Mouse (Mus musculus) embryonic facial prominence, embryonic 13.5 days (tissue): ENCODE results near the gene Sapcd2. TPM values are rescaled to one million over a fixed set of nuclear protein-coding genes. Genes with fewer than 3 reads are reported as not detected.

Experiments
- ATAC-seq: fragments of 200-750 bp; cut with Nextera tagmentation; 2 replicates; pipeline ENCODE4 v1.8.0; 2017; ENCODE audit warnings: low read depth; ENCODE audit not compliant: insufficient number of reproducible peaks, insufficient read depth, low FRiP score, low TSS enrichment
- H3K27ac ChIP-seq: fragments of 300-500 bp; sonication (generic); 2 replicates; pipeline ENCODE4 v1.5.1; 2015; ENCODE audit warnings: moderate library complexity, mild to moderate bottlenecking, inconsistent platforms
- H3K27me3 ChIP-seq: fragments of 300-500 bp; sonication (generic); 2 replicates; pipeline ENCODE4 v1.6.1; 2015; ENCODE audit warnings: mild to moderate bottlenecking, inconsistent platforms
- H3K36me3 ChIP-seq: fragments of 300-500 bp; sonication (generic); 2 replicates; pipeline ENCODE4 v1.6.1; 2015; ENCODE audit warnings: mild to moderate bottlenecking, inconsistent platforms
- H3K4me1 ChIP-seq: fragments of 300-500 bp; sonication (generic); 2 replicates; pipeline ENCODE4 v1.6.1; 2015; ENCODE audit warnings: inconsistent platforms
- H3K4me2 ChIP-seq: fragments of 300-500 bp; sonication (generic); 2 replicates; pipeline ENCODE4 v1.6.1; 2015; ENCODE audit warnings: moderate library complexity, mild to moderate bottlenecking, inconsistent platforms
- H3K4me3 ChIP-seq: fragments of 300-500 bp; sonication (generic); 2 replicates; pipeline ENCODE4 v1.5.1; 2015; ENCODE audit warnings: mild to moderate bottlenecking, inconsistent platforms
- H3K9ac ChIP-seq: fragments of 300-500 bp; sonication (generic); 2 replicates; pipeline ENCODE4 v1.6.1; 2015; ENCODE audit warnings: mild to moderate bottlenecking, inconsistent platforms
- H3K9me3 ChIP-seq: fragments of 300-500 bp; sonication (generic); 2 replicates; pipeline ENCODE4 v1.6.1; 2016; ENCODE audit warnings: inconsistent platforms
- WGBS: fragments of 180-500 bp; shearing (Covaris S2); methylation state at CpG from one replicate; pipeline ENCODE4 v1.1.7; 2015; ENCODE audit warnings: mixed read lengths; 5-methylcytosine and 5-hydroxymethylcytosine counted together
- polyA plus RNA-seq: library from polyadenylated mRNA; unstranded; fragments of >200 nt; fragmentation: Nextera tagmentation; extraction: Ambion mirVana; gene quantifications from 2 replicates; pipeline ENCODE4 v1.2.1, GENCODE M21; 2015

Sapcd2 gene
- polyA plus RNA-seq, 1 experiment from 2014 or later: 47.9 TPM

DNA sequence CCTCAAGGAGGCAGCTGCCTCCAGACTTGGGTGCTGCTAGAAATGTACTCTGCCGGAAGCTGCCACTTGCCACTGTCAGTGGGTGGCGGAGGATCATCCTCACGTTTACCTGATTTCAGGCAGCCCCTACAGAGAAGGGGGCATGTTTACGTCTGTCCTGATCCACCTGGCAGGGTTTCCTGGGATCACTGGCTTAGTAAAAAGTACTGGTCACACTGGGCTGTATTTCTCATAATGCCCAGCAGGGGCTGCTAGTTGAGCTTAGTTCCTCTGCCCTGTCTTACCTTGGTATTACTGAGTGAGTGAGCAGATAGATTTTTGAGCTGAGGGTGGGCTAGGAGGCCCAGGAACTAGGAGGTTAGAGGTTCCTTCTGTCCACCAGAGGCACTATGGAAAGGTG lies 4.5 kb downstream of the Sapcd2 start:
- peak overlapping the region; percentile 32; the same call in 1 of the 2 replicates for H3K9ac ChIP-seq
- ATAC-seq: no peak
- WGBS: 63% methylated on average over 4 of the region's 4 CpGs
- H3K27me3 ChIP-seq: no peaks in the 10 kb centered on the region
- no peak overlapping the region for H3K4me3 ChIP-seq
- no peak overlapping the region for H3K27ac ChIP-seq
- peaks cover 36% of the 10 kb centered on the region for H3K36me3 ChIP-seq
- H3K9me3 ChIP-seq: no peaks in the 10 kb centered on the region
- H3K4me1 ChIP-seq: peaks cover 26% of the 10 kb centered on the region
- H3K4me2 ChIP-seq: no peak overlapping the region

DNA sequence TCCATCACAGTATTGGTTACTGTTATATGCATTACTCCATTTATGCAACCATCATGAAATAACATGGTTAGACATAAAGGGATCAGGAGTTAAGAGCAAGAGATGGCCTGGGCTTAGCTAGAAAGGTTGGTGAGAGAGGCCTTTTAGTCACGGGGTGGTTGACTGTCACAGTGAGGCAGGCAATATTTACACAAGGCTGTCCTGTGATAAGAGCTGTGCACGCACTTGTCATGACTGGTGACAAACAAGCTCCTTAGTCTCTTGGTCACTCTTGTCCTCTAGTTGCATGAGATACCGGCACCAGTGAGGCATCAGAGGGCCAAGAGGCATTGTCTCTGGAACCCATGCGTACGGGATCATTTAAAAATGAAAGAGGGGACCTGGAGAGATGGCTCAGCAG lies 12.4 kb downstream of the Sapcd2 start:
- Histone ChIP-seq H3K27me3 (peaks cover 5% of the 10 kb centered on the region; the same call in 1 of the 2 replicates), H3K4me3 (no peak overlapping the region), H3K9me3 (no peaks in the 10 kb centered on the region), H3K4me2 (no peak overlapping the region), H3K36me3 (no peaks in the 10 kb centered on the region), H3K9ac (no peak overlapping the region), H3K4me1 (no peaks in the 10 kb centered on the region), H3K27ac (no peak overlapping the region)
- no peak for ATAC-seq
- 82% methylated on average over 5 of the region's 5 CpGs for WGBS

GRCm38 (mm10) chr2:25391266-25391665 lies 19.1 kb downstream of the Sapcd2 start:
- no peaks in the 10 kb centered on the region for H3K36me3 ChIP-seq
- no peak for ATAC-seq
- WGBS: 55% methylated on average over 5 of the region's 5 CpGs
- peaks cover 26% of the 10 kb centered on the region for H3K27me3 ChIP-seq
- H3K4me2 ChIP-seq: no peak overlapping the region
- H3K4me1 ChIP-seq: peaks cover 21% of the 10 kb centered on the region
- no peak overlapping the region for H3K9ac ChIP-seq
- H3K9me3 ChIP-seq: no peaks in the 10 kb centered on the region
- H3K4me3 ChIP-seq: no peak overlapping the region
- no peak overlapping the region for H3K27ac ChIP-seq

GRCm38 (mm10) chr2:25394281-25395221 lies 22.4 kb downstream of the Sapcd2 start:
- Histone ChIP-seq H3K27me3 (peaks cover 59% of the 10 kb centered on the region), H3K9ac (no peak overlapping the region), H3K9me3 (no peaks in the 10 kb centered on the region), H3K4me2 (no peak overlapping the region), H3K27ac (no peak overlapping the region), H3K4me3 (no peak overlapping the region), H3K4me1 (peaks cover 24% of the 10 kb centered on the region), H3K36me3 (no peaks in the 10 kb centered on the region)
- ATAC-seq: no peak
- 26% methylated on average over 3 of the region's 3 CpGs for WGBS

- Histone ChIP-seq H3K27ac (no peak within 1 kb of the TSS), H3K9ac (peak within 1 kb of the TSS; percentile 58), H3K9me3 (no peaks in the 10 kb centered on the region), H3K4me2 (peak within 1 kb of the TSS; percentile 74), H3K36me3 (no peaks in the 10 kb centered on the region), H3K27me3 (peaks cover 73% of the 10 kb centered on the region), H3K4me1 (peaks cover 30% of the 10 kb centered on the region), H3K4me3 (peak within 1 kb of the TSS; percentile 42)
- ATAC-seq: 0 out of 2 replicates have a peak, but pooled peaks have one; percentile 16
- 1% methylated on average over 57 of the region's 57 CpGs for WGBS
Observed at GRCm38 (mm10) chr2:25395721-25396596, 23.8 kb downstream of the Sapcd2 start, which contains the start of gene Entpd2. Gene Entpd2, plus strand, starts transcription at chr2:25395874.

DNA sequence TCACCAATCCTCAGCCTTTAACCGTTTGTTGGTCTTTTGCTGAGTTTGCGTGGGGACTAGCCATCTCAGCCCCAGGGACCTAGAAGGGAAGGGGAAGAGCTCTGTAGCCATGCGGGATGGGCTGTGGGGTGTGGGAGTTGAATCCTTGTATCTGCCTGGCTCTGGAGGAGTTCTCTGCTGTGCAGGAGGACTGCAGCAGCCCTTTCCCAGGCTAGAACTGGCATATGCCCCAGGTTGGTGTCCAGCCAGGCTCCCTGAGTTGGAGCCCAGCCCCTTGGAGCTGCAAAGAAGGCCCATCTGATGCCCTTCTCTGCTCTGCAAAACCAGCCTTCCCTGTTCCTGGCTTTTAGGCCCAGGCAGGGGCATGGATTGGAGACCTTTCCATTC lies 24.5 kb downstream of the Sapcd2 start:
- Histone ChIP-seq H3K9ac (no peak overlapping the region), H3K9me3 (no peaks in the 10 kb centered on the region), H3K27ac (no peak overlapping the region), H3K4me3 (peak overlapping the region; percentile 42), H3K27me3 (peaks cover 80% of the 10 kb centered on the region), H3K36me3 (no peaks in the 10 kb centered on the region), H3K4me1 (peaks cover 27% of the 10 kb centered on the region), H3K4me2 (peak overlapping the region; percentile 74)
- 30% methylated on average over 3 of the region's 3 CpGs for WGBS
- ATAC-seq: no peak

DNA sequence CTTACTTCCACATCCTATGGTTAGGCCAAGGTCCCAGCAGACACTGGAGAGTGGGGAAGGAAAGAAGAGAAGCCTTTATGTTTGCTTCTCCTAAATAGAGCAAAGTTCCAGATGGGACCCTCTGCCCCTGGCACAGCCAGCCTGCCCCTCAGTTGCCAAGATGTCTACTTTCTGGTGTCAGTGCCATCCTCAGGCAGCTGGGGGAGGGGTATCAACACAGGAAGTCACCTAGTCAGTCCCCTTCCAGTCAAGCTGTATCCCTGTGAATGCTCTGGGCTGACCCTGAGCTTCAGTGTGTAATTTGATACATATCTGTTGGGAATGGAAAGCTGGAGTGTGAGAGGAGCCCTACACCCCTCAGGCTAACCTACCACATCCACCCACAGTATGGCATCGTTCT lies 24.9 kb downstream of the Sapcd2 start:
- Histone ChIP-seq H3K9me3 (no peaks in the 10 kb centered on the region), H3K27ac (no peak overlapping the region), H3K4me1 (peaks cover 27% of the 10 kb centered on the region), H3K4me2 (no peak overlapping the region), H3K9ac (no peak overlapping the region), H3K36me3 (no peaks in the 10 kb centered on the region), H3K4me3 (no peak overlapping the region), H3K27me3 (peaks cover 84% of the 10 kb centered on the region)
- 24% methylated on average over 1 of the region's 1 CpGs for WGBS
- no peak for ATAC-seq

- Histone ChIP-seq H3K9ac (no peak overlapping the region), H3K27ac (no peak overlapping the region), H3K27me3 (peaks cover 94% of the 10 kb centered on the region), H3K4me3 (no peak overlapping the region), H3K4me2 (no peak overlapping the region), H3K4me1 (peaks cover 32% of the 10 kb centered on the region), H3K9me3 (no peaks in the 10 kb centered on the region), H3K36me3 (no peaks in the 10 kb centered on the region)
- 93% methylated on average over 7 of the region's 7 CpGs for WGBS
- no peak for ATAC-seq
Observed at GRCm38 (mm10) chr2:25398065-25398464, 25.9 kb downstream of the Sapcd2 start.

GRCm38 (mm10) chr2:25399051-25399450 lies 26.9 kb downstream of the Sapcd2 start, which contains the start of gene Npdc1:
Gene Npdc1, plus strand, starts transcription at chr2:25399351.
- ATAC-seq: no peak
- Histone ChIP-seq H3K4me1 (peaks cover 32% of the 10 kb centered on the region), H3K36me3 (no peaks in the 10 kb centered on the region), H3K9ac (no peak within 1 kb of the TSS), H3K9me3 (no peaks in the 10 kb centered on the region), H3K27me3 (peaks cover 100% of the 10 kb centered on the region), H3K4me2 (no peak within 1 kb of the TSS), H3K27ac (no peak within 1 kb of the TSS), H3K4me3 (no peak within 1 kb of the TSS)
- WGBS: 67% methylated on average over 8 of the region's 8 CpGs

DNA sequence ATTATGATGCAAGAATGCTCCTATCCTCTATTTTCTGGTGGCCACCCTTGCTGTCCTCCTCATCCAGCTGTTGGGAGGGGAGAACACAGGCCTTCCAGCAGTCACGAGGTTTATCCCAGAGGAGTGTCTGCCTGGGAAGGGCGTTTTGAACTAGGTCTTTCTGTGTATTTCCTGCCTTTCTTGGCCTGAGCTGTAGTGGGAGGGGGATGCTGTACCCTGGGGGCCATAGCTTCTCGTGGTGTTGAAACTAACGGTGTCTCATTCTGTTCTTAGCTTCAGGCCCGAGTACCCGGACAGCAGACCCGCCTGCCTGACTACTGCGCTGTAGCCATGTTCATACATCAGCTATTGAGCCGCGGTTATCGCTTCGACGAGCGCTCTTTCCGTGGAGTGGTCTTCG lies 28.2 kb downstream of the Sapcd2 start:
- Histone ChIP-seq H3K9me3 (no peaks in the 10 kb centered on the region), H3K4me3 (0 out of 2 replicates have a peak overlapping the region, but pooled peaks have one; percentile 11), H3K27ac (no peak overlapping the region), H3K36me3 (no peaks in the 10 kb centered on the region), H3K27me3 (peaks cover 96% of the 10 kb centered on the region), H3K4me1 (peaks cover 26% of the 10 kb centered on the region), H3K4me2 (peak overlapping the region; percentile 37), H3K9ac (no peak overlapping the region)
- no peak for ATAC-seq
- whole genome bisulfite sequencing: 17% methylated on average over 16 of the region's 16 CpGs

GRCm38 (mm10) chr2:25400764-25401163 lies 28.6 kb downstream of the Sapcd2 start:
- peak overlapping the region; percentile 37 for H3K4me2 ChIP-seq
- no peaks in the 10 kb centered on the region for H3K9me3 ChIP-seq
- ATAC-seq: no peak
- no peak overlapping the region for H3K9ac ChIP-seq
- no peak overlapping the region for H3K27ac ChIP-seq
- 4% methylated on average over 17 of the region's 17 CpGs for WGBS
- H3K36me3 ChIP-seq: no peaks in the 10 kb centered on the region
- peaks cover 95% of the 10 kb centered on the region for H3K27me3 ChIP-seq
- H3K4me3 ChIP-seq: 0 out of 2 replicates have a peak overlapping the region, but pooled peaks have one; percentile 11
- peaks cover 23% of the 10 kb centered on the region for H3K4me1 ChIP-seq
